Mouse (Mus musculus): Measurements from ENCODE around the gene Bcl9. TPM values are rescaled to one million over a fixed set of nuclear protein-coding genes. Genes with fewer than 3 reads are reported as not detected.

The Bcl9 gene
- polyA plus RNA-seq, 2 experiments: 47.6 to 54.3 TPM

DNA sequence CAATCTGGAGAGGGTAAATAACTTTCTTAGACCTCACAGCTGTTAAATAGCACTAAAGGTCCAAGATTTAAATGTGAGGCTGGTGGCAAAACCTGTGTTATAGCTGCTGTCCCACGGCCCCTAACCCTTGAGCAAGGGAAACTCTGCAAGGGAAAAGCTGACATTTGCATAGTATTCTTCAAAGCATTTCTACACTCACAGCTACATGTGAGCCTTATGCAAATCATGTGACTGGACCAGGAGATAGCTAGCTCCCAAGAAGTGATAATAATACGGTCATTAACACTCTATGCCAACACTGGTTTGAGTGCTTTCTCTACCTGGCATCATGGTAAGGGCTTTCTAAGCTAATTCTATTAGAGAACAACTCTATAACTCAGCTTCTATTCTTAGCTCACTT, 60.3 kb downstream of the Bcl9 start:
- no peak overlapping the region for H3K4me2 ChIP-seq (replicated peaks; ENCODE audit: low read depth, low read length, severe bottlenecking)
- no peaks in the 10 kb centered on the region for H3K27me3 ChIP-seq (ENCODE audit: control insufficient read depth, insufficient read depth, low read length)
- H3K4me1 ChIP-seq (ENCODE audit: control insufficient read depth, insufficient read depth, low read length): 0 out of 2 replicates have a peak, but pooled peaks cover 3% of the 10 kb centered on the region
- 91% methylated on average over 2 of the region's 2 CpGs for WGBS
- no peaks in the 10 kb centered on the region for H3K36me3 ChIP-seq (ENCODE audit: control insufficient read depth, insufficient read depth, low read length)
- no peak for TF ChIP-seq POLR2A (IDR thresholded peaks at IDR 0.05; ENCODE audit: borderline replicate concordance, extremely low read depth, insufficient read depth, insufficient read length)
- no peak overlapping the region for H3K4me3 ChIP-seq (replicated peaks; ENCODE audit: low read length)
- no peak overlapping the region for H3K27ac ChIP-seq (replicated peaks; ENCODE audit: low read depth, low read length)
- no peaks in the 10 kb centered on the region for H3K9me3 ChIP-seq (ENCODE audit: control insufficient read depth, low read length)
- ATAC-seq (ENCODE audit: low FRiP score, low read depth) (no peak), DNase-seq (ENCODE audit: low spot score) (no peak)
- H3K9ac ChIP-seq (ENCODE audit: low read depth, low read length, severe bottlenecking): no peak overlapping the region

DNA sequence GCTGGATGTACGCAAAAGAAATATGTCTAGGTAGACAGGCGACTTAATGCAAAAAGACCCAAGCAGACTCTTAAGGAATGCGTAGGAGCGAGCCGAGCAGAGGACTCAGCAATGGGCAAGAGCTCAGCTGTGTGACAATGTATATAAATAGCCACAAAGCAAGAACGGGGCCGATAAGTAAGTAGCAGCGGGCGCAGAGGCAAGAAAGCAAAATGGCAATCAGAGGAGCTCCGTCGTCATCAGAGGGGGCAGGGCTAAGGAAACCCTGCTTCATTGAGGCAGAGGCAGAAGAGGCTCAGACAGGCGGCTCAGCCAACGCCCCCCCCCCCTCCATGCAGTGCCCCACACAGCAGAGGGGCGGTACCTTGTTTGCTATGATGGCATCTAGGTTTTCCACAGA, 62.9 kb downstream of the Bcl9 start:
- WGBS: 90% methylated on average over 14 of the region's 14 CpGs
- Histone ChIP-seq H3K27me3 (ENCODE audit: control insufficient read depth, insufficient read depth, low read length) (no peaks in the 10 kb centered on the region), H3K9me3 (ENCODE audit: control insufficient read depth, low read length) (no peaks in the 10 kb centered on the region), H3K27ac (replicated peaks; ENCODE audit: low read depth, low read length) (no peak overlapping the region), H3K36me3 (ENCODE audit: control insufficient read depth, insufficient read depth, low read length) (no peaks in the 10 kb centered on the region), H3K9ac (ENCODE audit: low read depth, low read length, severe bottlenecking) (no peak overlapping the region), H3K4me3 (replicated peaks; ENCODE audit: low read length) (no peak overlapping the region), H3K4me2 (replicated peaks; ENCODE audit: low read depth, low read length, severe bottlenecking) (no peak overlapping the region), H3K4me1 (ENCODE audit: control insufficient read depth, insufficient read depth, low read length) (0 out of 2 replicates have a peak, but pooled peaks cover 3% of the 10 kb centered on the region)
- DNase-seq (ENCODE audit: low spot score) (no peak), ATAC-seq (ENCODE audit: low FRiP score, low read depth) (no peak)
- TF ChIP-seq POLR2A (IDR thresholded peaks at IDR 0.05; ENCODE audit: borderline replicate concordance, extremely low read depth, insufficient read depth, insufficient read length): no peak

DNA sequence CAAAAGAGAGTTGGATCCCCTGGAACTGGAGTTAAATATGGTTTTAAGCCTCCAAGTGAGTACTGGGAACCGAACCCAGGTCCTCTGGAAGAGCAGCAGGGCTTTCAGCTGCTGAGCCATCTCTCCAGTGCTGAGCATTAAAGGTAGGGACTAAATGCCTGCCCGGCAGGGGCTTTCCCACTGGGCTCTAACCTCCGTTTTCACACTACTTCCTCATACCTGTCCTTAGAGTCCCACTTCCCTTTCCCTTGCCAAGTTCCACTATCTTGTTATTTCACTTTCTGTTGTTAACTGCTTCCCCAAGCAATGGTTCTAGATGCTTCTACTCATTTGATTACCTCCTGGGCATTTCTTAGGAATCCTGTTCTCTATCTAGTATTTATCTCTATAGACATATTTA, 65.4 kb downstream of the Bcl9 start:
- ATAC-seq (ENCODE audit: low FRiP score, low read depth): no peak
- no peaks in the 10 kb centered on the region for H3K27me3 ChIP-seq (ENCODE audit: control insufficient read depth, insufficient read depth, low read length)
- peaks cover 10% of the 10 kb centered on the region; the same call in 1 of the 2 replicates for H3K4me1 ChIP-seq (ENCODE audit: control insufficient read depth, insufficient read depth, low read length)
- DNase-seq (ENCODE audit: low spot score): no peak
- TF ChIP-seq POLR2A (IDR thresholded peaks at IDR 0.05; ENCODE audit: borderline replicate concordance, extremely low read depth, insufficient read depth, insufficient read length): no peak
- H3K9ac ChIP-seq (ENCODE audit: low read depth, low read length, severe bottlenecking): no peak overlapping the region
- no peaks in the 10 kb centered on the region for H3K36me3 ChIP-seq (ENCODE audit: control insufficient read depth, insufficient read depth, low read length)
- H3K4me3 ChIP-seq (replicated peaks; ENCODE audit: low read length): no peak overlapping the region
- H3K27ac ChIP-seq (replicated peaks; ENCODE audit: low read depth, low read length): no peak overlapping the region
- H3K4me2 ChIP-seq (replicated peaks; ENCODE audit: low read depth, low read length, severe bottlenecking): no peak overlapping the region
- no peaks in the 10 kb centered on the region for H3K9me3 ChIP-seq (ENCODE audit: control insufficient read depth, low read length)
- 77% methylated on average over 3 of the region's 3 CpGs for WGBS

DNA sequence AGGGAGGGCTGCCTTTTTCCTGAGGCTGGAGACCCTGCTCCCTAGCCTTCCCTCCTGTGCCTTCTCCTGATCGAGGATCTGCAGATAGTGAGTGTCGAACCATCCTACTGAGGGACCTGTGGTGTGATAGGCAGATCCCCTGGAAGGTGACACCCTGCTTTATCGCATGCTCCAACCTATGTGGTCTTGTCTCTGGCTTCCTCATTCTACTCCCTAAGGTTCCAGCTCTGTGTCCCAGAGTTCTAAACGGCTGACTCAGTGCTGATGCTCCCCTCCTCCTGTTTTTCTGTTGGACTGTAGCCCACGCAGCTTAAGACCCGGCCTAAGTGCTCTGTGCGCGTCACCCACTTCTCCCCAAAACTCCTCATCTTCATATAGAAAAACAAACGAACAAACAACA, 65.9 kb downstream of the Bcl9 start:
- TF ChIP-seq POLR2A (IDR thresholded peaks at IDR 0.05; ENCODE audit: borderline replicate concordance, extremely low read depth, insufficient read depth, insufficient read length): no peak
- WGBS: 86% methylated on average over 9 of the region's 9 CpGs
- H3K9ac ChIP-seq (ENCODE audit: low read depth, low read length, severe bottlenecking): no peak overlapping the region
- H3K27me3 ChIP-seq (ENCODE audit: control insufficient read depth, insufficient read depth, low read length): no peaks in the 10 kb centered on the region
- no peaks in the 10 kb centered on the region for H3K9me3 ChIP-seq (ENCODE audit: control insufficient read depth, low read length)
- no peak overlapping the region for H3K4me3 ChIP-seq (replicated peaks; ENCODE audit: low read length)
- ATAC-seq (ENCODE audit: low FRiP score, low read depth): no peak
- DNase-seq (ENCODE audit: low spot score): no peak
- no peaks in the 10 kb centered on the region for H3K36me3 ChIP-seq (ENCODE audit: control insufficient read depth, insufficient read depth, low read length)
- peaks cover 10% of the 10 kb centered on the region; the same call in 1 of the 2 replicates for H3K4me1 ChIP-seq (ENCODE audit: control insufficient read depth, insufficient read depth, low read length)
- H3K4me2 ChIP-seq (replicated peaks; ENCODE audit: low read depth, low read length, severe bottlenecking): no peak overlapping the region
- no peak overlapping the region for H3K27ac ChIP-seq (replicated peaks; ENCODE audit: low read depth, low read length)

DNA sequence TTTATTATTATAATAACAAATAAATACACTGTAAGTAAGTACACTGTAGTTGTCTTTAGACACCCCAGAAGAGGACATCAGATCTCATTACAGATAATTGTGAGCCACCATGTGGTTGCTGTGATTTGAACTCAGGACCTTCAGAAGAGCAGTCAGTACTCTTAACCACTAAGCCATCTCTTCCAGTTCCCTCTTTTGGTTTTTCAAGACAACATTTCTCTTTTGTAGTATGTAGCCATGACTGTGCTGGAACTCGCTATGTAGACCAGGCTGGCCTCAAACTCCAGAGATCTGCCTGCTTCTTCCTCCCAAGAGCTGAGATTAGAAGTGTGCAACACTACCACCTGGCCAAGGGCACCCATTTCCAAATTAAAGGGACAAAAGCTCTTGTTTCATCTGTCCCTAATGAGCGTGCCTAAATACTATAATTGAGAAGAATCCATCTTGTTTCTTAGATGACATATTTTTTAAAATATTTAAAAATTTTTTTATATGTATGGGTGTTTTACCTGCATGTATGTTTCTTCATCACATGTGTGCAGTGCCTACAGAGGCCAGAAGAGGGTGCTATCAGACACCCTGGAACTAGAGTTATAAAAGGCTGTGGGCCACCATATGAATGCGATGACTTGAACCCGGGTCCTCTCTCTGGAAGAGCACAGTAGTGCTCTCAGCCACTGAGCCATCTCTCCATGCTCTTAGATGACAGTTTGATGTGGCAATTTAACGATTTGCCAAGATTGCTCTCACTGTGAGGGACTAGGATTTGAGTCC, 66.9 kb downstream of the Bcl9 start:
- H3K9ac ChIP-seq (ENCODE audit: low read depth, low read length, severe bottlenecking): no peak overlapping the region
- no peak overlapping the region for H3K4me3 ChIP-seq (replicated peaks; ENCODE audit: low read length)
- no peak for DNase-seq (ENCODE audit: low spot score)
- no peak overlapping the region for H3K4me2 ChIP-seq (replicated peaks; ENCODE audit: low read depth, low read length, severe bottlenecking)
- TF ChIP-seq POLR2A (IDR thresholded peaks at IDR 0.05; ENCODE audit: borderline replicate concordance, extremely low read depth, insufficient read depth, insufficient read length): no peak
- H3K36me3 ChIP-seq (ENCODE audit: control insufficient read depth, insufficient read depth, low read length): no peaks in the 10 kb centered on the region
- 95% methylated on average over 5 of the region's 5 CpGs for WGBS
- peaks cover 13% of the 10 kb centered on the region; the same call in 1 of the 2 replicates for H3K4me1 ChIP-seq (ENCODE audit: control insufficient read depth, insufficient read depth, low read length)
- ATAC-seq (ENCODE audit: low FRiP score, low read depth): no peak
- H3K27me3 ChIP-seq (ENCODE audit: control insufficient read depth, insufficient read depth, low read length): no peaks in the 10 kb centered on the region
- H3K27ac ChIP-seq (replicated peaks; ENCODE audit: low read depth, low read length): no peak overlapping the region
- H3K9me3 ChIP-seq (ENCODE audit: control insufficient read depth, low read length): no peaks in the 10 kb centered on the region

Measured in limb, embryonic 14.5 days (tissue).